Mouse (Mus musculus) layer of hippocampus, postnatal 25 days (tissue): Measurements from ENCODE around the gene Zbtb32. TPM values are rescaled to one million over a fixed set of nuclear protein-coding genes. Genes with fewer than 3 reads are reported as not detected.

ENCODE experiments used
- DNase-seq, 2 experiments: peaks; one replicate each; pipeline ENCODE4 v3.0.0; 2022; ENCODE audit warnings: mixed read lengths in 2 of 2, low spot score in 1 of 2; ENCODE audit errors: extremely low spot score in 1 of 2
- total RNA-seq, 2 experiments: library from RNA; stranded (reverse); gene quantifications; 2 replicates each; pipeline ENCODE4 v1.2.3; 2021

Gene Zbtb32
- total RNA-seq, 2 experiments from 2014 or later = not detected

GRCm38 (mm10) chr7:30579950-30580349 is 18.8 kb downstream of the Zbtb32 start:
- DNase-seq = no peak

DNA sequence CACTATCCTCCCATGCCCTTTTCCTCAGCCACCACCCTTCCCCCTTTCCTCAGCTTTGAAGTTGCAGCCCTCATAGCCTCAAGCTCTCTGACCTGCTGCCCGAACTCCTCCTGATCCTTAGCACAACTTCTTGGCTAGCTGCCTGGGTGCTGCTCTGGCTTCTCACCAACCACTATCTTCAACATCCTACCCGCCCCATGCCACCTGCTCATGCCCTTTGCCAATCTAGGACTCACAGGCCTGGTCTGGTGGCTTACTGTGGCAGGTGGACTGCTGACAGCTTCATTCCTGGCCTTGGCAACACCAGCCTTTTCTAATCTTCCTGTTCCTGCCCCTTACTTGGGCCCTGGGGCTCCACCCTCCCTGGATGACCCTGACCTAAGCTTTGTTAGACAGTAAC is 25.7 kb downstream of the Zbtb32 start:
- no peak for DNase-seq

GRCm38 (mm10) chr7:30572389-30572788 is 26.3 kb downstream of the Zbtb32 start:
- DNase-seq = no peak

GRCm38 (mm10) chr7:30567555-30567954 is 31.2 kb downstream of the Zbtb32 start:
- no peak for DNase-seq

DNA sequence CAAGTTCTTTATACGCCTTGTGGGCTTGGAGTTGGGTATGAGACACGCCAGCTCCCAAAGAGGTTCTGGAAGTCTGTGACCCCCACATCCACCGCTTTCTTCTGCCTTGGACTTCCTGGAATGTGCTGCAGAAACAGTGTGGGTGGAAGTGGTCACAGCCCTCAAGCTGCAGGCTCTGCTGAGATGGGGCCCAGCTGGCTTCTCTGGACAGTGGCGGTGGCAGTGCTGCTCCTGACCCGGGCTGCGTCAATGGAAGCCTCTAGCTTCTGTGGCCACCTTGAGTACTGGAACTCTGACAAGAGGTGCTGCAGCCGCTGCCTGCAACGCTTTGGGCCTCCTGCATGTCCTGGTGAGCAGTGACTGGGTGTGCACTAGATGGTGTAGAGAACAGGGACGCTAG is 32.7 kb downstream of the Zbtb32 start:
- no peak for DNase-seq

DNA sequence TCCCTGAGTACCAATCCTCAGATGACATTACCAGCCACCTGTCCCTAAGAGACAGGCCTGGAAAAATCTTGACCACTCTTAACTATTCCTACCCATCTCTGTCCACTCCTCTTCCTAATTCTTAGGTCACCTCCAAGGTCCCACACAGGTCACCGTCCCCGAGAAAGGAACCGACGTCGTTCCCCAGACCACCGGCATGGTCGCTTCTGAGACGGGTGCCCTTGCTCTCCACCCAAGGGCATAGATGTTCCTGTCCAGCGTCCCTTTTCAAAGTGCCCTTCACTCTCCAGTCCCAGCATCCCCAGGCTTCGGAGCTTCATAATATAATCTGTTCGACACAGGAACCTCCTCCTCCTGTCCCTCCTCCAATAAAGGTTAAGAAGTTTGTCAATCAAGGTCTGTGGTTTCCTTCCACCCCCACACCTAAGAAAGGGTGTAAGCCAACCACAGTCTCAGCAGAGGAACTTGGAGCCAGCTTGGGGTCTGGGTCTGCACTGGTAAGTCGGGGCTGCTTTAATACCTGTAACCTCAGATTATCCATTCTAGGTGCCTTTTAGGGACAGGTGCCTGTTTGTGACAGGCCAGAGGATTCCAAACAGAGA is 33.6 kb downstream of the Zbtb32 start, which contains the start of gene Igflr1:
Igflr1 (plus strand) TSS at position 458 of the 602 bp plus-strand sequence.
- DNase-seq = no peak

GRCm38 (mm10) chr7:30563906-30564280 is 34.8 kb downstream of the Zbtb32 start:
- DNase-seq = no peak

GRCm38 (mm10) chr7:30563117-30563905 is 35.4 kb downstream of the Zbtb32 start, which contains the start of the genes U2af1l4, Gm49396 and Psenen:
U2af1l4 (plus strand) TSS chr7:30563301.
Gm49396 (plus strand) TSS chr7:30563344.
Psenen (minus strand) TSS chr7:30563627.
- DNase-seq = peak; percentile 84 to 90

- DNase-seq = no peak
Measured at GRCm38 (mm10) chr7:30562526-30563116, 36.1 kb downstream of the Zbtb32 start.

GRCm38 (mm10) chr7:30560296-30560695 is 38.4 kb downstream of the Zbtb32 start:
- no peak for DNase-seq

- peak; percentile 80 to 84 for DNase-seq
Measured at GRCm38 (mm10) chr7:30559443-30559954, 39.2 kb downstream of the Zbtb32 start, which contains the start of gene Lin37. Lin37 (minus strand) TSS chr7:30559838.

- DNase-seq = no peak
Measured at GRCm38 (mm10) chr7:30558656-30559442, 39.9 kb downstream of the Zbtb32 start.

GRCm38 (mm10) chr7:30557901-30558514 is 40.7 kb downstream of the Zbtb32 start:
- no peak for DNase-seq

DNA sequence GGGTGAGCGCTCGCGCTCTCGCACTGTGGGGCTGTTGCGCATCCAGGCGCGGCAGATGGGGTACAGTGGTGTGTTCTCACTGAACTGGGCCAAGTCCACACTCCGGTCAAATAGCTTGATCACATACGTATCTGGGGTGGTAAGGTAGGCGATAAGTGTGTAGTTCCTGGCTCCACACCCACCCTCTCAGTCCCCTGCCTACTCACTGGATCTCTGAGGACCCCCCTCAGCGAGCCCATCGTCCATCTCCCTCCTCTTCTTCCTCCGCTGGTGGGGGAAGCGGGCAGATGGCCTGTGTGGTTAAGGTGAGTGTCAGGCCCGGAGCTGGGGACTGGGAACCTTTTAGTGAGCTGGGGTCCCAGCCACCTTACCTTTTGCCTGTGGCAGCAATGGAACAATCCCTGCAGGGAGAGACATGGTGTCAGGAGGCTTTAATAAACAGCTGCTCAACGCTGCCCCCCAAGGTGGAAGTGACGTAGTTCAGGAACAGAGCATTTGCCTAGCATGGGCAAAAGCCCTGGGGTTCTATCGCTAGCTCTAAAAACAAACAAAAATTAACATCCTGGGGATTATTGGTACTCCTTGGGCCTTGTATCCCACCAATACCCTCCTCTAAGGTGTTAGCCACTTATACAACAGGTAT is 41.7 kb downstream of the Zbtb32 start:
- DNase-seq = no peak

- no peak for DNase-seq
Measured at GRCm38 (mm10) chr7:30553810-30554584, 44.7 kb downstream of the Zbtb32 start.

DNA sequence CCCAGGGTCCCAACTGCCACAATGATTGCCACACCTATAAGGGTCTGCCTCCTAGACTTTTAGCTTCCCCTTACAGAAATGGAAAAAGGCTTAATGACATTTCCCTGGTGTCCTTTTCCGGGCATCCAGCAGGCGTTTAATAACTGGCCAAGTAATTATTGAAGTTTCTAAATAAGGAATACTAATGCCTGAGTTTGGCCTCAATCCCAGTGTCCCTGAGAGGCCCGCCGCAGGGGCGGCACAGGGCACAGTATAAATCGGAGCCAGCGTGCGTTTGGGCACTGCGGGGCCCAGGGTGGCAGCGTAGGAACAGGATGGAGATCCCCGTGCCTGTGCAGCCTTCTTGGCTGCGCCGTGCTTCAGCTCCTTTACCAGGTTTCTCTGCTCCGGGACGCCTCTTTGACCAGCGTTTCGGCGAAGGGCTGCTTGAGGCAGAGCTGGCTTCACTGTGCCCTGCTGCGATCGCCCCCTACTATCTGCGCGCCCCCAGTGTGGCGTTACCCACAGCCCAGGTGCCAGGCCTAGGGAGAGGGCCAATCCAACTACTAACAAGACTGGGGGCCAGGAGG is 45.6 kb downstream of the Zbtb32 start:
- DNase-seq = no peak

GRCm38 (mm10) chr7:30552102-30553020 is 46.3 kb downstream of the Zbtb32 start, which contains the start of the genes Hspb6 and Proser3:
Hspb6 (plus strand) TSS chr7:30552178.
Proser3 (minus strand) TSS chr7:30552299.
- peak; percentile 83 to 92 for DNase-seq
